Mouse (Mus musculus): Measurements from ENCODE around the gene Thbs3.

- no peak for TF ChIP-seq GATA1 (IDR thresholded peaks at IDR 0.05; ENCODE audit: borderline replicate concordance, low read length)
- TF ChIP-seq FLI1 (IDR thresholded peaks at IDR 0.05; ENCODE audit: low read length): no peak
Observed at GRCm38 (mm10) chr3:89250435-89251040, 35.6 kb downstream of the Thbs3 start.
